30 mouse cellular contexts compared by ENCODE assay signal in genomic region chr15:79290340-79290739, GRCm38 (mm10). TPM values are rescaled to one million over a fixed set of nuclear protein-coding genes. Genes with fewer than 3 reads are reported as not detected.
DNase-seq lines count a peak whose midpoint lies in the region; ATAC-seq and TF ChIP-seq lines count a peak whose summit lies in the region.
"Had no signal": no experiment of that assay in that cellular context is flagged by ENCODE, and none has a peak within 500 bp of the region (broad histone marks: within the 10 kb centered on the region; RNA-seq: fewer than 3 reads in every experiment).

No protein-coding gene starts in this region.

- no peaks in the 10 kb centered on the region for H3K27me3 ChIP-seq in heart, adult 2 months (ENCODE audit: control insufficient read depth, insufficient read depth, low read length)
- H3K27me3 ChIP-seq in midbrain, postnatal 0 days (ENCODE audit: insufficient read depth, low read length) = no peaks in the 10 kb centered on the region
- H3K27me3 ChIP-seq in midbrain, embryonic 13.5 days = no peaks in the 10 kb centered on the region
- no peaks in the 10 kb centered on the region for H3K27me3 ChIP-seq in E14TG2a.4 (ENCODE audit: insufficient read depth, low read length)
- H3K27me3 ChIP-seq: forebrain, embryonic 13.5 days; heart, embryonic 13.5 days; liver, embryonic 15.5 days; midbrain, embryonic 15.5 days had no signal

- no peaks in the 10 kb centered on the region for H3K4me1 ChIP-seq in heart, adult 2 months (ENCODE audit: control insufficient read depth, insufficient read depth, low read length)
- no peaks in the 10 kb centered on the region for H3K4me1 ChIP-seq in midbrain, postnatal 0 days (ENCODE audit: insufficient read depth, low read length)
- no peaks in the 10 kb centered on the region for H3K4me1 ChIP-seq in midbrain, embryonic 13.5 days (replicated peaks)
- H3K4me1 ChIP-seq in E14TG2a.4 (replicated peaks; ENCODE audit: low read depth, low read length) = peaks cover 26% of the 10 kb centered on the region
- H3K4me1 ChIP-seq: forebrain, embryonic 13.5 days; heart, embryonic 13.5 days; midbrain, embryonic 15.5 days had no signal

- no peak overlapping the region for H3K4me2 ChIP-seq in midbrain, postnatal 0 days (ENCODE audit: low read depth, low read length, poor library complexity, severe bottlenecking)
- H3K4me2 ChIP-seq in midbrain, embryonic 13.5 days (replicated peaks) = no peak overlapping the region
- H3K4me2 ChIP-seq: forebrain, embryonic 13.5 days; heart, embryonic 13.5 days; liver, embryonic 15.5 days; midbrain, embryonic 15.5 days had no signal

- H3K27ac ChIP-seq in heart, adult 2 months = no peak overlapping the region
- H3K27ac ChIP-seq in layer of hippocampus, adult 2 months = no peak overlapping the region
- no peak overlapping the region for H3K27ac ChIP-seq in midbrain, postnatal 0 days (ENCODE audit: low read depth, low read length)
- no peak overlapping the region for H3K27ac ChIP-seq in midbrain, embryonic 13.5 days
- H3K27ac ChIP-seq: forebrain, embryonic 13.5 days; heart, embryonic 13.5 days; liver, embryonic 15.5 days; midbrain, embryonic 15.5 days had no signal

- H3K9ac ChIP-seq in heart, adult 2 months (ENCODE audit: low read depth, low read length) = no peak overlapping the region
- H3K9ac ChIP-seq in midbrain, postnatal 0 days (replicated peaks; ENCODE audit: low read length, poor library complexity, severe bottlenecking) = no peak overlapping the region
- H3K9ac ChIP-seq in midbrain, embryonic 13.5 days (replicated peaks) = no peak overlapping the region
- H3K9ac ChIP-seq: forebrain, embryonic 13.5 days; heart, embryonic 13.5 days; liver, embryonic 15.5 days; midbrain, embryonic 15.5 days had no signal

- H3K4me3 ChIP-seq in heart, adult 2 months = no peak overlapping the region
- H3K4me3 ChIP-seq in layer of hippocampus, adult 2 months = no peak overlapping the region
- H3K4me3 ChIP-seq in midbrain, postnatal 0 days (ENCODE audit: low read depth, low read length) = no peak overlapping the region
- no peak overlapping the region for H3K4me3 ChIP-seq in midbrain, embryonic 13.5 days (replicated peaks)
- no peak overlapping the region for H3K4me3 ChIP-seq in E14TG2a.4 (replicated peaks; ENCODE audit: low read length)
- H3K4me3 ChIP-seq: forebrain, embryonic 13.5 days; heart, embryonic 13.5 days; liver, embryonic 15.5 days; midbrain, embryonic 15.5 days had no signal

- WGBS in heart, adult 2 months = 96% methylated on average over 3 of the region's 3 CpGs
- 91% methylated on average over 3 of the region's 3 CpGs for WGBS in midbrain, postnatal 0 days
- 87% methylated on average over 3 of the region's 3 CpGs for WGBS in midbrain, embryonic 13.5 days

- TF ChIP-seq POLR2A in heart, adult 2 months (IDR thresholded peaks at IDR 0.05; ENCODE audit: insufficient read depth, low read depth, low read length) = no peak

- intact Hi-C loops in heart, adult 2 months (cut with DNase I) = no loop called here
- intact Hi-C loops in heart, postnatal 14 days (cut with DNase I) = no loop called here

- no peaks in the 10 kb centered on the region for H3K79me2 ChIP-seq in heart, adult 2 months (replicated peaks; ENCODE audit: control insufficient read depth, insufficient read depth, low read length)

- no peak for ATAC-seq in midbrain, postnatal 0 days (ENCODE audit: low FRiP score)
- ATAC-seq in midbrain, embryonic 13.5 days = no peak
- ATAC-seq: forebrain, embryonic 13.5 days; midbrain, embryonic 15.5 days had no signal

- peak; percentile 30 for TF ChIP-seq CTCF in heart, adult 2 months (IDR thresholded peaks at IDR 0.05)
- peak; percentile 24; the same call in 1 of the 2 replicates for TF ChIP-seq CTCF in layer of hippocampus, adult 2 months (conservative IDR thresholded peaks at IDR 0.05)
- TF ChIP-seq CTCF in midbrain, postnatal 0 days (IDR thresholded peaks at IDR 0.05) = peak; percentile 52
- 0 out of 2 replicates have a peak, but pooled peaks have one; percentile 9 for TF ChIP-seq CTCF in E14TG2a.4 (conservative IDR thresholded peaks at IDR 0.05; ENCODE audit: low read length)

- no peaks in the 10 kb centered on the region for H3K9me3 ChIP-seq in midbrain, postnatal 0 days (ENCODE audit: low read length)
- H3K9me3 ChIP-seq in midbrain, embryonic 13.5 days = no peaks in the 10 kb centered on the region
- H3K9me3 ChIP-seq in E14TG2a.4 (ENCODE audit: low read length) = no peaks in the 10 kb centered on the region
- H3K9me3 ChIP-seq: forebrain, embryonic 13.5 days; heart, embryonic 13.5 days; liver, embryonic 15.5 days; midbrain, embryonic 15.5 days had no signal

- no peaks in the 10 kb centered on the region for H3K36me3 ChIP-seq in heart, adult 2 months (ENCODE audit: control insufficient read depth, insufficient read depth, low read length)
- H3K36me3 ChIP-seq in midbrain, postnatal 0 days (ENCODE audit: insufficient read depth, low read length) = peaks cover 9% of the 10 kb centered on the region; the same call in 1 of the 2 replicates
- peaks cover 33% of the 10 kb centered on the region for H3K36me3 ChIP-seq in midbrain, embryonic 13.5 days
- peaks cover 88% of the 10 kb centered on the region for H3K36me3 ChIP-seq in E14TG2a.4 (ENCODE audit: insufficient read depth, low read length)
- H3K36me3 ChIP-seq: midbrain, embryonic 15.5 days had no signal

- no peak for DNase-seq in heart, adult 2 months
- no peak for DNase-seq in heart, postnatal 14 days
- no peak for DNase-seq in layer of hippocampus, adult 2 months (ENCODE audit: low spot score in 2 of 2)
- no peak for DNase-seq in layer of hippocampus, postnatal 14 days (ENCODE audit: low spot score in 2 of 2)
- DNase-seq in midbrain, postnatal 0 days (ENCODE audit: low spot score) = no peak
- DNase-seq in B cell, adult 2 months = no peak
- DNase-seq: adrenal gland, adult 8-10 months; cerebellum, adult 11 months; cerebellum, adult 9-10 months; cerebellum, postnatal 36 days; gastrocnemius, postnatal 25 days; heart, adult 18-20 months; kidney, adult 11 months; kidney, postnatal 36 days; layer of hippocampus, postnatal 36 days; right cerebral cortex, postnatal 25 days; spleen, adult 18-20 months; thymus, adult 18-20 months had no signal

- TF ChIP-seq EP300 in heart, adult 2 months (IDR thresholded peaks at IDR 0.05; ENCODE audit: insufficient read depth, low read depth, low read length) = no peak

RNA-seq across cellular contexts. Expression of gene Baiap2l2, which starts 5.0 kb away (rescaled TPM):
- total RNA-seq in heart, adult 2 months (2021) = under 1 TPM; 0.78 to 0.84 TPM
- polyA plus RNA-seq in heart, adult 2 months (2012; rRNA removed) = 0.70 and 2.9 TPM in 2 replicates
- under 1 TPM; 0.45 to 0.49 TPM for total RNA-seq in heart, postnatal 14 days (2021)
- 1 to 10 TPM; 1.2 to 2.7 TPM for total RNA-seq in layer of hippocampus, adult 2 months (2021)
- total RNA-seq in layer of hippocampus, postnatal 14 days (2021) = 1 to 10 TPM; 2.7 to 4.0 TPM
- total RNA-seq in midbrain, postnatal 0 days (2014; rRNA removed) = 3.0 and 3.1 TPM in 2 replicates
- 8.0 and 8.5 TPM in 2 replicates for polyA plus RNA-seq in midbrain, postnatal 0 days (2015; fragmentation: Nextera tagmentation; extraction: Ambion mirVana)
- polyA plus RNA-seq in midbrain, embryonic 13.5 days (2015; fragmentation: Nextera tagmentation; extraction: Ambion mirVana) = 0.72 and 1.4 TPM in 2 replicates
- total RNA-seq: liver, adult 2 months; neutrophil, adult 5-6 weeks had no signal

RNA-seq across cellular contexts. Expression of gene Slc16a8, which starts 35.8 kb away (rescaled TPM):
- under 1 TPM; 0.16 to 0.39 TPM for total RNA-seq in heart, adult 2 months (2021)
- polyA plus RNA-seq in heart, adult 2 months (2012; rRNA removed) = 0.12 and 0.57 TPM in 2 replicates
- total RNA-seq in heart, postnatal 14 days (2021) = under 1 TPM; 0.19 to 0.29 TPM
- not detected for total RNA-seq in layer of hippocampus, adult 2 months (2021)
- total RNA-seq in layer of hippocampus, postnatal 14 days (2021) = 1 to 10 TPM in 1 of 2 experiments, under 1 TPM in 1; 0.21 to 1.0 TPM
- 0.93 TPM in 1 of 2 replicates, not detected in the other for total RNA-seq in midbrain, postnatal 0 days (2014; rRNA removed)
- polyA plus RNA-seq in midbrain, postnatal 0 days (2015; fragmentation: Nextera tagmentation; extraction: Ambion mirVana) = 0.45 and 0.54 TPM in 2 replicates
- 0.22 and 0.23 TPM in 2 replicates for polyA plus RNA-seq in midbrain, embryonic 13.5 days (2015; fragmentation: Nextera tagmentation; extraction: Ambion mirVana)
- total RNA-seq: adrenal gland, adult 8-10 months; liver, adult 2 months; neutrophil, adult 5-6 weeks had no signal
- polyA plus RNA-seq: embryonic facial prominence, embryonic 11.5 days; frontal cortex, adult 2 months; limb, embryonic 11.5 days; liver, adult 2 months; liver, embryonic 15.5 days; neural tube, embryonic 11.5 days had no signal

RNA-seq across cellular contexts. Expression of gene Pla2g6, which starts 37.9 kb away (rescaled TPM):
- 10 to 100 TPM; 10.7 to 11.0 TPM for total RNA-seq in heart, adult 2 months (2021)
- 11.7 and 14.0 TPM in 2 replicates for polyA plus RNA-seq in heart, adult 2 months (2012; rRNA removed)
- total RNA-seq in heart, postnatal 14 days (2021) = 10 to 100 TPM; 10.4 to 10.6 TPM
- 10 to 100 TPM; 23.8 to 23.9 TPM for total RNA-seq in layer of hippocampus, adult 2 months (2021)
- total RNA-seq in layer of hippocampus, postnatal 14 days (2021) = 10 to 100 TPM; 18.5 to 22.3 TPM
- 26.8 and 35.3 TPM in 2 replicates for total RNA-seq in midbrain, postnatal 0 days (2014; rRNA removed)
- 14.5 and 17.6 TPM in 2 replicates for polyA plus RNA-seq in midbrain, postnatal 0 days (2015; fragmentation: Nextera tagmentation; extraction: Ambion mirVana)
- polyA plus RNA-seq in midbrain, embryonic 13.5 days (2015; fragmentation: Nextera tagmentation; extraction: Ambion mirVana) = 37.5 and 43.3 TPM in 2 replicates

RNA-seq across cellular contexts. Expression of gene Maff, which starts 56.1 kb away (rescaled TPM):
- 10 to 100 TPM in 1 of 2 experiments, 1 to 10 TPM in 1; 9.3 to 13.7 TPM for total RNA-seq in heart, adult 2 months (2021)
- 3.4 and 4.3 TPM in 2 replicates for polyA plus RNA-seq in heart, adult 2 months (2012; rRNA removed)
- total RNA-seq in heart, postnatal 14 days (2021) = 1 to 10 TPM; 6.2 to 6.9 TPM
- total RNA-seq in layer of hippocampus, adult 2 months (2021) = 1 to 10 TPM in 1 of 2 experiments, under 1 TPM in 1; 0.87 to 1.8 TPM
- total RNA-seq in layer of hippocampus, postnatal 14 days (2021) = 1 to 10 TPM; 1.7 to 2.0 TPM
- total RNA-seq in midbrain, postnatal 0 days (2014; rRNA removed) = 4.0 and 5.4 TPM in 2 replicates
- 0.93 and 1.2 TPM in 2 replicates for polyA plus RNA-seq in midbrain, postnatal 0 days (2015; fragmentation: Nextera tagmentation; extraction: Ambion mirVana)
- polyA plus RNA-seq in midbrain, embryonic 13.5 days (2015; fragmentation: Nextera tagmentation; extraction: Ambion mirVana) = 0.76 and 0.79 TPM in 2 replicates
